ENCODE assay signal across 8 mouse cellular contexts in genomic region chr7:109781087-109781469, GRCm38 (mm10). TPM values are rescaled to one million over a fixed set of nuclear protein-coding genes. Genes with fewer than 3 reads are reported as not detected.
DNase-seq lines count a peak whose midpoint lies in the region; ATAC-seq and TF ChIP-seq lines count a peak whose summit lies in the region.

No protein-coding gene starts in this region.

- DNase-seq in lung, embryonic 14.5 days: no peak
- DNase-seq in lung, postnatal 4 days: no peak
- no peak for DNase-seq in midbrain, embryonic 10.5 days (ENCODE audit: low spot score)
- DNase-seq in adipocyte (ENCODE audit: low spot score): no peak
- no peak for DNase-seq in layer of hippocampus, adult 9-11 months
- no peak for DNase-seq in thymus, adult 18-20 months

- no peaks in the 10 kb centered on the region for H3K9me3 ChIP-seq in lung, embryonic 14.5 days (ENCODE audit: low read depth, low read length)
- H3K9me3 ChIP-seq in hindbrain, embryonic 13.5 days: no peaks in the 10 kb centered on the region
- no peaks in the 10 kb centered on the region for H3K9me3 ChIP-seq in midbrain, embryonic 10.5 days (replicated peaks)

- peaks cover 8% of the 10 kb centered on the region; the same call in 1 of the 2 replicates for H3K4me1 ChIP-seq in lung, embryonic 14.5 days (ENCODE audit: insufficient read depth)
- no peaks in the 10 kb centered on the region for H3K4me1 ChIP-seq in cortical plate, adult 2 months (ENCODE audit: control insufficient read depth, insufficient read depth, low read length)
- H3K4me1 ChIP-seq in hindbrain, embryonic 13.5 days (replicated peaks): peaks cover 15% of the 10 kb centered on the region
- peaks cover 17% of the 10 kb centered on the region for H3K4me1 ChIP-seq in midbrain, embryonic 10.5 days

- no peak overlapping the region for H3K27ac ChIP-seq in lung, embryonic 14.5 days (ENCODE audit: low read depth)
- no peak overlapping the region for H3K27ac ChIP-seq in cortical plate, adult 2 months (ENCODE audit: insufficient read depth, low read length)
- H3K27ac ChIP-seq in hindbrain, embryonic 13.5 days: no peak overlapping the region
- peak overlapping the region; percentile 63; the same call in 1 of the 2 replicates for H3K27ac ChIP-seq in midbrain, embryonic 10.5 days (replicated peaks)

- peaks cover 54% of the 10 kb centered on the region for H3K27me3 ChIP-seq in lung, embryonic 14.5 days (ENCODE audit: insufficient read depth, low read length)
- peaks cover 54% of the 10 kb centered on the region for H3K27me3 ChIP-seq in hindbrain, embryonic 13.5 days
- H3K27me3 ChIP-seq in midbrain, embryonic 10.5 days (ENCODE audit: low read depth, poor library complexity, severe bottlenecking): peaks cover 61% of the 10 kb centered on the region

- no peaks in the 10 kb centered on the region for H3K36me3 ChIP-seq in lung, embryonic 14.5 days (ENCODE audit: insufficient read depth)
- H3K36me3 ChIP-seq in hindbrain, embryonic 13.5 days: no peaks in the 10 kb centered on the region
- no peaks in the 10 kb centered on the region for H3K36me3 ChIP-seq in midbrain, embryonic 10.5 days

- no peak for TF ChIP-seq CTCF in lung, embryonic 14.5 days (IDR thresholded peaks at IDR 0.05; ENCODE audit: low read depth)
- no peak for TF ChIP-seq CTCF in cortical plate, adult 2 months (IDR thresholded peaks at IDR 0.05; ENCODE audit: extremely low read depth, insufficient read depth, low read length)

- peak overlapping the region; percentile 20; the same call in 1 of the 2 replicates for H3K9ac ChIP-seq in lung, embryonic 14.5 days
- peak overlapping the region; percentile 77 for H3K9ac ChIP-seq in hindbrain, embryonic 13.5 days

- H3K4me2 ChIP-seq in lung, embryonic 14.5 days: peak overlapping the region; percentile 87
- peak overlapping the region; percentile 84 for H3K4me2 ChIP-seq in hindbrain, embryonic 13.5 days

- peak overlapping the region; percentile 47 for H3K4me3 ChIP-seq in lung, embryonic 14.5 days (ENCODE audit: low read depth, low read length)
- peak overlapping the region; percentile 58 for H3K4me3 ChIP-seq in cortical plate, adult 2 months (ENCODE audit: insufficient read depth, low read length)
- peak overlapping the region; percentile 51 for H3K4me3 ChIP-seq in hindbrain, embryonic 13.5 days
- peak overlapping the region; percentile 61 for H3K4me3 ChIP-seq in midbrain, embryonic 10.5 days

- peak; percentile 62; the same call in 1 of the 2 replicates for ATAC-seq in lung, embryonic 14.5 days (ENCODE audit: insufficient read depth)
- ATAC-seq in hindbrain, embryonic 13.5 days (ENCODE audit: low FRiP score): peak; percentile 75

- WGBS in lung, embryonic 14.5 days: under 1% methylated on average over 24 of the region's 24 CpGs
- under 1% methylated on average over 24 of the region's 24 CpGs for WGBS in hindbrain, embryonic 13.5 days
- 2% methylated on average over 24 of the region's 24 CpGs for WGBS in midbrain, embryonic 10.5 days

- no peak for TF ChIP-seq POLR2A in cortical plate, adult 2 months (IDR thresholded peaks at IDR 0.05; ENCODE audit: extremely low read depth, insufficient read depth, low read length)

RNA-seq across cellular contexts. Expression of gene Nrip3, which starts 0.7 kb away (rescaled TPM):
- polyA plus RNA-seq in lung, embryonic 14.5 days (2014; fragmentation: Nextera tagmentation; extraction: Ambion mirVana): 0.32 and 0.72 TPM in 2 replicates
- polyA plus RNA-seq in cortical plate, adult 2 months (2012; rRNA removed): 45.1 and 47.7 TPM in 2 replicates
- polyA plus RNA-seq in hindbrain, embryonic 13.5 days (2015; fragmentation: Nextera tagmentation; extraction: Ambion mirVana): 3.9 and 4.1 TPM in 2 replicates
- 1.5 and 2.0 TPM in 2 replicates for polyA plus RNA-seq in midbrain, embryonic 10.5 days (2016; fragmentation: Nextera tagmentation; extraction: Ambion mirVana)

RNA-seq across cellular contexts. Expression of gene Tmem9b, which starts 28.4 kb away (rescaled TPM):
- 50.4 and 53.0 TPM in 2 replicates for polyA plus RNA-seq in lung, embryonic 14.5 days (2014; fragmentation: Nextera tagmentation; extraction: Ambion mirVana)
- 144 and 153 TPM in 2 replicates for polyA plus RNA-seq in cortical plate, adult 2 months (2012; rRNA removed)
- polyA plus RNA-seq in hindbrain, embryonic 13.5 days (2015; fragmentation: Nextera tagmentation; extraction: Ambion mirVana): 110 and 113 TPM in 2 replicates
- polyA plus RNA-seq in midbrain, embryonic 10.5 days (2016; fragmentation: Nextera tagmentation; extraction: Ambion mirVana): 43.8 and 51.9 TPM in 2 replicates

RNA-seq across cellular contexts. Expression of gene Ascl3, which starts 49.6 kb away (rescaled TPM):
- 0.38 TPM in 1 of 2 replicates, not detected in the other for polyA plus RNA-seq in lung, embryonic 14.5 days (2014; fragmentation: Nextera tagmentation; extraction: Ambion mirVana)
- polyA plus RNA-seq in cortical plate, adult 2 months (2012; rRNA removed): 0.17 and 0.38 TPM in 2 replicates
- 0.42 TPM in 1 of 2 replicates, not detected in the other for polyA plus RNA-seq in hindbrain, embryonic 13.5 days (2015; fragmentation: Nextera tagmentation; extraction: Ambion mirVana)
- polyA plus RNA-seq in midbrain, embryonic 10.5 days (2016; fragmentation: Nextera tagmentation; extraction: Ambion mirVana): 0.20 TPM in 1 of 2 replicates, not detected in the other

RNA-seq across cellular contexts. Expression of gene BC051019, which starts 57.4 kb away (rescaled TPM):
- polyA plus RNA-seq in lung, embryonic 14.5 days (2014; fragmentation: Nextera tagmentation; extraction: Ambion mirVana): 0.38 TPM in 1 of 2 replicates, not detected in the other
- polyA plus RNA-seq in cortical plate, adult 2 months (2012; rRNA removed): 0.19 and 0.31 TPM in 2 replicates
- polyA plus RNA-seq in hindbrain, embryonic 13.5 days (2015; fragmentation: Nextera tagmentation; extraction: Ambion mirVana): 0.16 and 1.00 TPM in 2 replicates
- polyA plus RNA-seq in midbrain, embryonic 10.5 days (2016; fragmentation: Nextera tagmentation; extraction: Ambion mirVana): 0.09 and 0.19 TPM in 2 replicates
